Mouse (Mus musculus) thymus, postnatal 4 days (tissue): ENCODE data around the gene Celf2.
"Not testable (repeated sequence)": the region's sequence is repeated elsewhere in the genome, so short reads cannot be mapped to it uniquely, and the experiment has no call there.

Experiments used
- DNase-seq: peaks from one replicate; pipeline ENCODE4 v3.0.0; 2021

Gene Celf2

DNA sequence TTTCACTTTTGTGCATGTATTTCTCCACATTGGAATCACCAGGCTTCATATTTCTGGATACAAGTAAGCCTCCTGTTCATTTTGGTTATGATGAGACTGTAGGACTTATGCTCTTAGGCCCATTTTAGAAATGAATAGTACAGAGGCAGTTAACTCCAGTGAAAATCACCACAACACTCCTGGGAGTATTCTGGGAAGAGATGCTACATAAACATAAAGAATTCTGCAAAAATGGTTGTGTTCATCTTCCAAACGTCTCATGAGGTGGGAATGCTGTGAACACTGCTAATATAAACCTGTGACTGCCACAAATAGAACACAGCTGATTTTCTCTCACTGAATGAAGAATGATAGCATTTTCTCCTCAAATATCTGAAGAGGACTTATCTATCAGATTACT is 130.6 kb downstream of the Celf2 start:
- DNase-seq: no peak

DNA sequence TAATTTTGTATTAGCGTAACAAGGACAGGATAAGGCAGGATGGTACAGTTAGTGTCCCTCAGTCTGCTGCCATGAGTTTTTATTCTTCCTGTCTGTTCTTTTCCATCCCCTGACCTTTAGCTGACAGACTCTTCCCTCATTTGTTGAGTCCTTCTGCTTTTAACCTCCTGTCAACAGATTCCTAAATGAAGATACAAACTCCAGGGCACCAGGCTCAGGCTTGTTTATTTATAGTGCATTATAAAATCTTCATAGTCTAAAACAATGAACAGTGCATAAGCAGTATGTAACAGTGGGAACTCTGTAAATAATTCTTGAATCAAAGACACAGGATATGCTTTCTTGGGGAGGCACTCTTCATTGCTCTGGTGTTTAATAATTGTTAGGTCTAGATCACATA is 131.5 kb downstream of the Celf2 start:
- DNase-seq: no peak

DNA sequence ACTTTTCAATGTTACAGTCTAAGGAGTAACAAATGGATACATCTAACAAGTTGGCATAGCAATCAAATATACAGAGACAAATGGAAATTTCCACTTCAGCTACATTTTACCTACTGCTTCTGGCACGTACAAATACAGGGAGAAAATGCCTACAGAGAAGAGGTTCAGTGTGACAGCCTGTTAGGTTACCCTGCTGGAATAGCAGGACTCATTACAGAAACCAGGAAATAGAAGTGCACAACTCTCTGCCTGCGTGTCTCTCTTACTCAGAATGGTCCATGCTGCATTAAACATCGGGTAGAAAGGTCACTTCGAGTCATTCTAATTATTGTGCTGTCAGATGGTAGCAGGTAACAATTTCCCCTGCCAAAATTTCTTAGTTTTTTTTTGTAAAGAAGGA is 141.6 kb downstream of the Celf2 start:
- DNase-seq: no peak

DNA sequence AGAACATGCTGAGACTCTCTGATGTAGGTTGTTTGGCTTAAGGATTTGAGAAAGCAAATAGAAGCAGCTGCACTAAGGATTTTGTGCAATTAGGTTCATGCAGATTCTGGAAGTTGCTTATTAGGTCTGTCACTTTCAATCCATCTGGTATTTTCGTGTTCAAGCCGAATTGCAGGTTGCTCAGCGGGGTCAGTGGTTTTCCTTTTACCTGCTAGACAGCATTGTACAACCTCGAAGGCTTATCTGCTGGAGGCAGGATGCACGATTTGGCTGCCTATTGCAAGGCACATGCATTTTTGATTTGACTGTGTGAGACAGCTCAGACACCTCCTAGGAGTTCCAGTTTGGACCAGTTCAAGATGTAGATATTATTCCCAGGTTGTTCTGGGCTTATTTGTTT is 149.8 kb downstream of the Celf2 start:
- no peak for DNase-seq

DNA sequence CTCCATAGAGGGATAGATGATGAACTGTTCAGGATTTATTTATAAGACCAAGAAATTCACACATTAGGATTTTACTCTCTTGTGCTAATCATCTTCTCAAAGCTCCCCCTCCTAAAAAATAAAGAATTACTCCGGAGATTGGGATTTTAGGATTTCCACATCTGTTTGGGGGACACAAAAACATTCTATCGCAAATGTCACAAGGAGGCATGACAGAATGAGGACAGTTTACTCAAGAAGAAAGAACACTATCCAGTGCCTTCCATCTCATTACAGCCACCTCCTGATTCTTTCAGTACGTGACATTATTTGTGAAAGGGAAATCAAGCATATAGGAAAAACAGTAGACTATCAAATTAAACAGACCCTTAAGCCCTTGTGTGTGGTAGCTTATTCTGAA is 150.5 kb downstream of the Celf2 start:
- no peak for DNase-seq

DNA sequence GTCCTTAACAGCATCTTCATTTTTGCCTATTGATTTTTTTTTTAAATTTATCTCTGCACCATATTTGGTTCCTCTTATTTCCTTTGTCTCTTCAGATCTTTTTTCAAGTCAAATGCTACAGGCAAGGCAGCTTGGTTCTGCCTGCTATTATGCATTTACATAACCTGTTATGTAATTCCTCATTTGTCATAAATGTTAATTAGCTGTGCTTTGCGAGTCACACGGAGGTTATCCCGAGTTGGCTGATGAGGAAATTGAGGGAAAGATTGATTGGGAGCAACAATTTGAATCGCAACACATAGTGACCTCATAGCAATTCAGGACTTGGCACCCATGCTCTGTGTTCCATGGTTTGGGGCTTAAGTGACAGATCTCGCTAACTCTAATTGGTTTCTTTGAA is 158.1 kb downstream of the Celf2 start:
- DNase-seq: no peak

DNA sequence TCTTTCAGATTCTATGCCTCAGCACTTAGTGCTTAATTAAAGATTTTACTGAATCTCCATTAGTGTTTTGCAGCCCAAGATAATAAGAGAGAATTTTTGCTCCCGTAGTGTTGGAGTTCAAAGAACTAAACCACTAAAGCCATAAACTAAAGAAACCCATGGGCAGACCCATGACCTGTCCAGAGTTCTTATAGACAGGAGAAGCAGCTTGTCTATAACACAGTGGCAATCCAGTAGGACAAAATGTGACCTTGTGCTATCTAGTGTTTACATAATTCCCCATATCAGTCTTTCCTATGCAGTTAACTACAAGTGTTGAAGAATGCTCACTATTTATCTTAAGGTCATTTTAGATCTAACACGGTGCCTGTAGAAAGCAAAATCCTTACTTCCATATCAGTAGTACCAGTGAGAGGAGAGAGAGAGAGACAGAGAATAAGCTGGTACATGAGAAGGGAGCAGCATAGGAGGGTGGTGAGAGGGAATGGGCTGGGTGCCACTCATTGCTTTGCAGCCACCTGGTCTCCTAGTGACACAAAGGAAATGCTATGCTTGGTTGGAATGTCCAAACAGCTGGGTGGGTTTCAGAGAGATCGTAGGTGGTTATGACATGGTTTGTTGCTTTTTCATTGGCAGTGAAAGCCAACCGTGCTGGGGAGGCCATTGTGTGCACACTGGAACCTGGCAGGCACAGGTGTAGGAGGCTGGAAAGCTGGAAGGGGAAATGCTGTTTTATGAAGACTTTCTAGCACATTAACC is 162.5 kb downstream of the Celf2 start:
- DNase-seq: no peak

DNA sequence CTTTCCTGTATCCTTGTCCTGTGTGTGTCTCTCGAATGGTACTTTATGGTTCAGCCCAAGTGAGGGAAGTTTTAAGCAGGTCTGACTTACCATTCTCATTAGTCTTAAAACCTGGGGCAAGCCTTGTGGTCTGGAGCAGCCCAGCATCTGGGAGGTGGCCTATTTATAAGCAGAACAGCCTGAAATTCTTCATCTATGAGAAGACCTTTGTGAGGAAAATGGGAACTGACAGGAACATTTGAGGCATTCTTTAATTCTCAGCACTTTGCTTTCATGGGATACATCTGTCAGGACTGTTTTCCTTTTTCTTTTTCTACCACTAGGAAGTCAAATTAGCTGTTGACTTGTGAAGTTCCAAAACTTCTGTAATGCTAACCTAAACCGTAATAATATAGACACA is 164.4 kb downstream of the Celf2 start:
- no peak for DNase-seq

DNA sequence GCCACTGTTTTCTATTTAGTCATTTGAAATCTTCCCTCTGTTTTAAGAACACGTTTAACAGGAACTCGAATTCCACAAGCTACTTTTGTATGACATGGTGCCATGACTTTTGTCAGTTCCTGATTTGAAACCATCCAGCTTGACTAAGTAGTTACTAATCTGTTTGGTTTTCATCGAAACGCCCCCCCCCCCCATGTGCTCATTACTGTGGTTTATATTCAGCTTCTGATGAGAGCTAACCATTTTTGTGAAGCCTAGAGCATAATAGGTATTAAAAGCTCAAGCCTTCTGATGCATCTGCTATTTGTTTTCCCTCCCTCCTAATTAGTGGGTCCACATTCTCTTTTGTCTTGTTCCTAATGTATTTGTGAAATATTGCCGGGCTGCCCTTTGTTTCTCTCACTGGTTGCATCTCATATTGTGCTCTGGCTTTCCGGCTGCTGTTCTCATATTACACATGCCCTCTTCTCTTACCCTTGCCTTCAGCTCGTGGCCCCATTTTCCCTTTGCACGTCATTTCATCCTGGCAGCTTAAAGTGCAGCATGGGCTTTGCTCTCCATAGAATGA is 166.4 kb downstream of the Celf2 start:
- no peak for DNase-seq

DNA sequence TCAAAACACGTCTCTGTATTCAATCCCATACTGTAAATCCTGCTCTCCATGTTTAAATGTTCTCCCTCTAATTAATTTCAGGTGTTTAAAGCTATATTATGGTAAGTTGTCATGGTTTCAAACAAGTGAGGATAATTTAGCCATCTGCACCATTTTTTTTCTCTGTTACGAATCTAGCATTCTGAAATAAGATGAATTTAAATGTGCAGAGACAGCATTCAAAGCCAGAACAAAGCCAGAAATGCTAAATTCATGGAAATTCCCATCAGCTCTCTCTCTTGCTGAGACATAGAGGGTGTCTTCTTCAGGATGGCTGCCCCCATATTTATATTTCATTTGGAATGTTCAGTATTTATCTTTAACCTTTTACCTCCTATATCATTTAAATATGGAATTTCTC is 174.5 kb downstream of the Celf2 start:
- no peak for DNase-seq

DNA sequence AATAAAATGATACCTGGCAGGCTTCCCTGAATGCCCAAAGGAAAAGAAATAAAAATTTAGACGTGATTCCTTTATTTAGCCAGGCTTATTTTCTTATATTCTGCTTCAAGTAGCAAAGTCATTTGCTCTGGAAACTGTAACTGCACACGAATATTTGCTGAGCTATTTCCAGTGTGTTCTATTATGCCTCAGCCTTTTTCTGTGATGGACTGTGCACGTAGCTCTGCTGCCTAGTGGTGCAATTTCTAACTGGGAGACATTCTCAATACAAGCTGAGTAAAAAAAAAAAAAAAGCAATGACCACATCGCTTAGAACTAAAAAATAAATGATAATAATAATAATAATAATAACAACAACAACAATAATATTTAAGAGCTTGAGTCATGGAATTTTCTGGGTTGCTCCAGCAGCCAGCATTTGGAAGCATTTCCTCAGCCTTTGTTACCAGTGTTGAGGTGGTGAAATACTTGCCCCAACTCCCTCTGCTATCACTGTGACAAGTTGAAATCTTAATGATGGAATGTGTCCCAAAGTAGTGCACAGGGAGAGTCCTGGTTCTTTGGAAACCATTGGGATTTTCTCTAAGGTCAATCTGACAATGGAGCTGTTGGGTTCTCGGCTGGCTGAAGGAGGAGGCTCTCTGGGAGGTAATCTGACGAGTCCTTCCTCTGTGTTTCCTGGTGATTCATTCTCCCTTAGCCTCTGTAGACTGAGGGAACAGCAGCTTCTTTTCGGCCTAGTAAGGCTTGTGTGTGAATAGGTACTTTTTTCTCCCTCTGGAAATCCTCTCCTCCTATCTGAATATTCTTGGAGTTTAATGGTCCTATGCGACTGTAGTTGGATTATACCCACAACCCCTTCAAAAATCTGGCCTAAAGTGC is 181.1 kb downstream of the Celf2 start:
- no peak for DNase-seq

DNA sequence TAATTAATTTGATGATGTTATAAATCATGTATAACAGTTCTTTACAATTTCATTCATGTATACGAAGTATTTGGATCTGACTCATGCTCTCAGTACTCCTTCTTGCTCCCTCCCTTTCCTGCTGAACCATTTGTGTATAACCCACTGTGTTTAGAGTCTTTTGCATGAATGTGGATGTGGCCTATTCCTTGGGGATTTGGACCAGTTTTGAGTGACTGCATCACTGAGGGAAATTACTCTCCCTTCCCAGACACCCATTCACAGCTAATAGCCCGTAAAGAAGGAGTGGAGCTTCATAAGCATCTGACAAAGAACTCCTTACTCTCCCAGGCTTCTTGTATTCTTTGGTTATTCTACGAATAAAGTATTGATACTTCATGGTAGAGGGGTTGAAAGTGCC is 189.6 kb downstream of the Celf2 start:
- DNase-seq: no peak

DNA sequence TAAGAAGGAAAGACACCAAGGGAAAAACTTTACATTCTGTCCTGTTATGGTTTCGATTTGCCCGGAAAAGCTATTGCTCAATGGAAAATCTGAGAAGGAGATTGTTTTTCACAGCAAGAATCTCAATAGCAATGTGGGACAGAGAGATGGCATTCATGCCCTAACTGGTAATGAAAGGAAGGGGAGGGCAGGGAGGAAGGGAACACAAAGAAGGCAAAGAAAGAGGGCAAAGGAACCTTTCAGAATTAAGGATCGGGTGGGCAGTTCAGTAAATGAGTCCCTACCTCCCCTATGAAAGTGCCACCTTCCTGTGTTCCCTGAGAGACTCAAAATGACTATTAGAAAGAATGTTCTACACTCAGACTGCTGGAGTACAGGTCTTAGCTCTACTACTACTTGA is 197.6 kb downstream of the Celf2 start:
- no peak for DNase-seq

DNA sequence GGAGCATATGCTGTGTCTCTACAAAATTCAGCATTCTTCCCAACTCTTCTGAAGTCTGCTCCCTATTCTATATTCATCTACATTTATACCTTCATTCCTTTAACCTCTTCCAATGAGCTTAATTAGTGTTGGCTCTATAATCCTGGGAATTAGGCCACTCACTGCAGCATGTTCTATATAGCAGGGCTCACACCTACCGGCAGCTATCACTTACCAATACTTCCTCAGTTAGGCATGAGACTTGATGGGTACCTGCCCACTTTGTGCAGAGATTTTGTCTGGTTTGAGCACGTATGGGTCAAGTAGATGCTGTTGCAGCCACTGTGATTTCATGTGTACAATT is 198.6 kb downstream of the Celf2 start:
- no peak for DNase-seq

DNA sequence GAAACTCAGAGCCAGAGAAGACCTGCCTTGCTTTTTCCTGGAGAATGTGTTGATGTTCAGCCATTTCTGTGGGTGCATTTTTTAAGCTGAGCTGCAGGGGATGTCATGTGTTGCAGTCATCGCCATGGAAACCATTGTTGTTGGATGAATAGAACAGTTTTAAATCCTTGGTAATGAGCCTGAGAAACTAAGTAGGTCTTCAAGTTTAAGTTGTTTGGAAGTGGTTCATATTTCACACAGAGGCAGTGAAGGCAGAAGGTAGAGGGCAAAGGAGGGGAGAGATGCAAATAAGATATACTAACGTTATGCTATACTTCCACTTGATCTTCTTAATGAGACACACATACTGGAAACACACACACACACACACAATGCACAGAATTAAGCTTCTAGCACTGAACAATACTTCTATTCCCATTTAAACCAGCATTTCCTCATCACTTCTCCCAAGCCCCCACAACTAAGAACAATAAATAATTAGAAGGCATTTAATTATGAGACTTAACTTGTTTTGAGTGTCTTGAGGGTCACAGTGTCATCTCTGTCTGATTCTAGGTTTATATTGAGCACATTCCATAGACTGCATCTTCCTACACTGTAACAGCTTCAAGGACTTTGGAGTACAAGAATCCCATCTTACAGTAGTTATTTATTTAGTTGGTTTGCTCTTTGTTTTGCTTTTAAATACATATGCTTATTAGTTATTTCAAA is 199.1 kb downstream of the Celf2 start:
- DNase-seq: no peak

DNA sequence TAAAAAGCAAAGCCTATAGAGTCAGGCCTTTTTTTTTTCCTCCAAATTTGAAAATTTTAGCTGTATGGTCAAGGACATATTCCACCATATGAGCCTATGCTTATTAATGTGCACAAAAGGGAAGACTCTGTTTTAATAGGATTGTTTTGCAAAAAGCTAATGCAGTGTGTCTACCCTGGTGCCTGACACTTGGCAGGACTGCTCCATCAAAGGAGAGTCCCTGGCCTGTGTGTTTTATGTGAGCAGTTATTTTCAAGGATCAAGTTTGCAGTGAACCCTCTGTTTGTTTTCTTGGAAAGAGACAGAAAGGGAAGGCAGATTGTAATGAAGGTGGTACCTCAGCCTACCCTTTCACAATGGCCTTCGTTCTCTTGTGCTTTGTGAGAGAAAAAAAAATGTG is 200.0 kb downstream of the Celf2 start:
- no peak for DNase-seq

DNA sequence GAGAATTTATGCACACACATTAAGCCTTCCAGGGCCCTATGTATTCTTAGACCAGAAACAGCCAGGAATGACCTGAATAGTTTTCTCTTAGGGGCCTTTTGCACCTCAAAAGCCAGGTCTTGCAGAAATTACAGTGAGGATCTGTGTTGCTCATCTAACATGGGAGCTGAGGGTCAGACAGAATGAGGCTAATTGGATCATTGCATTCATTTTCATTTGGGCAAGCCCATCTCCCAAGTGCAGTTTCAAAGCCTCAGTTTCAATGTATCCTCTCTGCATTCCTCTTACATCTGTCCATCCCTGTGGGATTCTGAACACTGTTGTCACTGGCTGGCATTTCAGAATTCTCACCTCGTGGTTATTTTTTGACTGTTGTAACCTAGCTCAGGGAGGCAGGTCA is 200.6 kb downstream of the Celf2 start:
- no peak for DNase-seq

DNA sequence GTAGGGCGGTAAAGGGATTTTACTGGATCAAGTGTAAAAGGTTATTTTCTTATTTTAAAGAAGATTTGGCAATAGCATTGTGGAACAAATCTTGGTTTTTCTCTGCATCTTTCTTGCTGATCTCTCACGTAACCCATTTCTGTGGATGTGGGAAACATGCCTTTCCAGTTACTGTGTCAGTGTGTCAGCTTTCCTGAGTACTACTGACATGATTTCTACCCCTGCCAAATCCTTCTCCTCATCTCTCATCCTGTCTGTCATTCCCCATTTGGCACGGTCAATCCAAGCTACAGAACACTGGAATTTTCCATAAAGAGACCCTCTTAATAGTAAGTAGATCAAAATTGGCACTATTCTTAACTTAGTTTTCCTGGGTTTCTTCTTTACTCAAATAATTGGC is 221.9 kb downstream of the Celf2 start:
- no peak for DNase-seq

DNA sequence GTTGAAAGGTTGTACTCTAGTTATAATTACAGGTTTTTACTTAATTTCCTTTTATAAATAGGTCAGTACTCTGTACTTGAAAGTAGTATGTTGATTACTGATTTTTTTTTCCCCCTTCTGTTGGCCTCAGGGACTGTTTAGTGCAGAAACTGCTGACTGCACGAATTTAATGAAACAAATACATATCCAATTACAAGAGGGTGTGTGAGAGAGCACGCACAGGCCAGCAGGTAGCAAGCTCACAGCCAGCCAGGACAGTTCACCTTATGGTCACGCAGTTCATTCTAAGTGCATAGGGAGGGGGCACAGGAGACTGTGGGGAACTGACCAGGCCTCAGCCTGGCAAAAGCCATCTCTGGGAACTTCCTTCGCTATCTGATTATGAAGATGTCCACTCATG is 236.1 kb downstream of the Celf2 start:
- no peak for DNase-seq

DNA sequence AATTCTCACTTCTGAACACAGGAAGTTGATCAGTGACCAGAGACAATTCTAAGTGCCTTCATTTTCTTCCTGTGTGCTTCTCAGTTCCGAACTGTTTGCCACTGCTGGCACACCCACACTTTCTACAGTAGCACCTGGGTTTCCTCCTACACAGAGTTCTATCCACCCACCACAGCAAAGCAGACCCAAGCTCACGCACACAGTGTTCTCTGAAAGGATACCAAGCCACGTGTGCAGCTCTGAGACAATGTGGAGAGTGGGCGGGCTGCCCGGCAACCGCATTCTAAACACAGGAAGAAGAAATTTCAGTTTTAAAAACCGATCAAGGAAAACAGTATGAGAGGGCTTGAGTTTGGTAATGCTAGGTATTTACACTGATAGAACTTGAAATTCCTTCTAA is 239.3 kb downstream of the Celf2 start:
- DNase-seq: peak; percentile 49

DNA sequence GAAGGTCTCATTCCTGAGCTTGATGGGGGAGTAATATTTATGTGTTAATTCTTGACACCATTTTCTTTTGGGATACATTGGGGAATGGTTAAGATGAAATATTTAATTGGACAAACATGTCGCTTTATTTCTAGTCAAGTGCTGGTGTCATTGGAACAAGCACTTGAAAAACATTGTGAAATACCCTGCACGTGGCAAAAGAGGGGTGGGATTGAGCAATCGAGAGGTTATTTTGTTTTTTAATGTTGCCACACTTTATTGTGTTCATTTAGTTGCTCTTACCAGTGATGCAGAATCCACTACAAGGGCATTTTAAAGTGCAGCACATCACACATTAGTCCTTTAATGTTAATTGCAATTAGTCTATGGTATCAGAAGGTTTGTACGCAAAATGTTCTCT is 242.2 kb downstream of the Celf2 start:
- no peak for DNase-seq

DNA sequence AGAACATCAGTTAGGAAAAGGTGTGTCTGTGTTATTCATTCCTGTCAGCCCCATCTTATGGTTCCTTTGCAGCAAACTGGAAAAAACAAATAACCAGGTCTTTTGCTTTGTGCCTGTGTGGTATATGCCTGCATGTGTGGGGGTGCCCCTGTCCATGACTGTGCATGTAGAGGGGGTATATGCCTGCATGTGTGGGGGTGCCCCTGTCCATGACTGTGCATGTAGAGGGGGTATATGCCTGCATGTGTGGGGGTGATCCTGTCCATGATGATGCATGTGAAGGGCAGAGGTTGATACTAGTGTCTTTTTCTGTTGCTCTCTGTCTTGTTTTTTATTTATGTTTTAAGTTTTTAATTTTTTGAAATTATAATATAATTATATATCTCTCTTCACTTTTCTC is 246.7 kb downstream of the Celf2 start:
- not testable (repeated sequence) for DNase-seq

DNA sequence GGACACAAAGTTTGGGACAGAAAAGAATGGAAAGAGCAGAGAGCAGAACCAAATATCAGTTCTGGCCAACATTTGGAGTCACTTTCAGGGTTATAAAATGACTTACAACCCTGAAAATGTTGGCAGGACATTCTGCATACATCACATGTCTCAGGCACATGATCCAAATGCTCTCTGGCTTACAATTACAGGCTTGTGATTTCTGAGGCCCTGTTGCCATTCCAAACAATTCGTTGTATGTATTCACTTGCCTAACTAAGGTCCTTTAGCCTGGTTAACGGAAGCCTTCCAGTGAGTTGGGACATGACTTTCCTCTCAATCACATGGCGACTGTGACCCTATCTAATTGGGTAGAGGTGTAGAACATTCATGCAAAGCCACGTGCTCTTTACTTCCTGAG is 249.2 kb downstream of the Celf2 start:
- DNase-seq: no peak

DNA sequence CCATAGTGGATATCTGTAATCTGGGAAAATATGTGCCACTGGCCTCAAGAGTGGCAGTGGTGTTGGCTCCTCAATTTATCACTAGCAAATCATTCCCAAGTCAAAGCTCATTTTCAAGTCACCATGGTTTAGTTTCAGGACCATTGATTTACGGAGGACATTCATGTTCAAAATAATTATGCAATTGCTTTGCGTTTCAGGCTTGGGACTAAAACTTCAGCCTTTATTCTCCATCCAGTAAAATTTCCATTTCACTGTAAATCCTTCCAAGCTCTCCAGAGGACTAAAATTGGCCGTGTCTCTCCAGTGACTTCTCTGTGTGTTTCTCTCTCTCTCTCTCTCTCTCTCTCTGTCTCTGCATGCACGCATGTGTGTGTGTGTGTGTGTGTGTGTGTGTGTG is 249.7 kb downstream of the Celf2 start:
- DNase-seq: no peak
